Mouse (Mus musculus): ENCODE results near the gene Iqgap1. TPM values are rescaled to one million over a fixed set of nuclear protein-coding genes. Genes with fewer than 3 reads are reported as not detected.

Iqgap1 gene
- total and polyA plus RNA-seq, 3 experiments = 20.6 to 87.9 (median 58.8) TPM

- peaks cover 5 to 35% of the 10 kb centered on the region in 2 experiments for H3K4me1 ChIP-seq (ENCODE audit: control insufficient read depth in 1 of 2, insufficient read depth in 2 of 2, low read length in 2 of 2)
- no peaks in the 10 kb centered on the region for H3K9me3 ChIP-seq (replicated peaks; ENCODE audit: insufficient read depth, low read length)
- H3K36me3 ChIP-seq (ENCODE audit: control insufficient read depth in 1 of 2, insufficient read depth in 2 of 2, low read length in 2 of 2) = peaks cover 0 to 26% of the 10 kb centered on the region in 2 experiments; a peak in 2 of 4 replicates
- peak; percentile 75 for DNase-seq (ENCODE audit: low read depth, low spot score)
- H3K79me2 ChIP-seq (ENCODE audit: control insufficient read depth, insufficient read depth, low read length, poor library complexity) = peaks cover 16% of the 10 kb centered on the region
- H3K27ac ChIP-seq (ENCODE audit: control insufficient read depth, low read depth, low read length) = peak overlapping the region; percentile 60
- H3K27me3 ChIP-seq (ENCODE audit: control insufficient read depth in 1 of 2, insufficient read depth in 2 of 2, low read length in 2 of 2) = no peaks in the 10 kb centered on the region
- peak overlapping the region; percentile 53 for H3K9ac ChIP-seq (ENCODE audit: control insufficient read depth, low read depth, low read length, poor library complexity, severe bottlenecking)
- peak overlapping the region; percentile 25 to 26 for H3K4me3 ChIP-seq (ENCODE audit: control insufficient read depth in 1 of 2, insufficient read depth in 1 of 2, low read depth in 2 of 2, low read length in 2 of 2)
- peak in 1 of 2 experiments; percentile 16; a peak in 1 of 4 replicates for TF ChIP-seq EP300 (IDR thresholded peaks at IDR 0.05; ENCODE audit: low read depth in 1 of 2, low read length in 2 of 2)
- no peak for TF ChIP-seq MYB (IDR thresholded peaks at IDR 0.05; ENCODE audit: low read depth, low read length)
- no peak for TF ChIP-seq RAD21 (IDR thresholded peaks at IDR 0.05; ENCODE audit: low read depth, low read length)
- no peak for TF ChIP-seq USF2 (IDR thresholded peaks at IDR 0.05; ENCODE audit: borderline replicate concordance in 1 of 2, insufficient read depth in 1 of 2, low read depth in 1 of 2, low read length in 2 of 2)
- 0 out of 2 replicates have a peak, but pooled peaks have one; percentile 10 for TF ChIP-seq NELFE (IDR thresholded peaks at IDR 0.05; ENCODE audit: low read depth, low read length)
- 0 out of 2 replicates have a peak, but pooled peaks have one; percentile 13 for TF ChIP-seq HCFC1 (IDR thresholded peaks at IDR 0.05; ENCODE audit: low read depth, low read length)
- TF ChIP-seq GABPA (IDR thresholded peaks at IDR 0.05; ENCODE audit: low read depth, low read length) = no peak
- TF ChIP-seq TBP (IDR thresholded peaks at IDR 0.05; ENCODE audit: low read depth, low read length) = no peak
- TF ChIP-seq UBTF (IDR thresholded peaks at IDR 0.05; ENCODE audit: borderline replicate concordance, insufficient read depth, low read depth, low read length) = no peak
- no peak for TF ChIP-seq USF1 (IDR thresholded peaks at IDR 0.05; ENCODE audit: low read depth, low read length)
- TF ChIP-seq ZKSCAN1 (IDR thresholded peaks at IDR 0.05; ENCODE audit: low read depth, low read length) = no peak
- TF ChIP-seq MAX (IDR thresholded peaks at IDR 0.05; ENCODE audit: low read length) = no peak
- TF ChIP-seq NRF1 (IDR thresholded peaks at IDR 0.05; ENCODE audit: insufficient read depth, low read depth, low read length, poor library complexity, severe bottlenecking) = peak; percentile 41; the same call in 1 of the 2 replicates
- TF ChIP-seq BHLHE40 (IDR thresholded peaks at IDR 0.05; ENCODE audit: borderline replicate concordance, low read depth, low read length) = no peak
- no peak for TF ChIP-seq MAFK (IDR thresholded peaks at IDR 0.05; ENCODE audit: borderline replicate concordance, low read depth, low read length)
- TF ChIP-seq JUND (IDR thresholded peaks at IDR 0.05; ENCODE audit: low read depth, low read length) = no peak
- TF ChIP-seq ELF1 (IDR thresholded peaks at IDR 0.05; ENCODE audit: low read depth, low read length) = no peak
- no peak for TF ChIP-seq CHD1 (IDR thresholded peaks at IDR 0.05; ENCODE audit: low read depth, low read length)
- TF ChIP-seq POLR2AphosphoS2 (IDR thresholded peaks at IDR 0.05; ENCODE audit: low read length) = no peak; the same call in 1 of the 2 replicates
- TF ChIP-seq POLR2AphosphoS5 (IDR thresholded peaks at IDR 0.05; ENCODE audit: borderline replicate concordance, low read depth, low read length) = no peak
- no peak for TF ChIP-seq CHD2 (IDR thresholded peaks at IDR 0.05; ENCODE audit: low read length)
- no peak for TF ChIP-seq TAL1 (IDR thresholded peaks at IDR 0.05; ENCODE audit: low read length)
- peak; percentile 62 for TF ChIP-seq ZNF384 (IDR thresholded peaks at IDR 0.05; ENCODE audit: low read depth, low read length)
- TF ChIP-seq CTCF (IDR thresholded peaks at IDR 0.05 in 2 of 3, conservative IDR thresholded peaks at IDR 0.05 in 1 of 3; ENCODE audit: control insufficient read depth in 1 of 3, insufficient read depth in 1 of 3, low read depth in 2 of 3, low read length in 3 of 3, poor library complexity in 1 of 3, severe bottlenecking in 1 of 3) = no peak
- TF ChIP-seq MEF2A (IDR thresholded peaks at IDR 0.05; ENCODE audit: extremely low read depth, insufficient replicate concordance, low read depth, low read length, poor library complexity, severe bottlenecking) = no peak
- no peak for TF ChIP-seq SMC3 (IDR thresholded peaks at IDR 0.05; ENCODE audit: low read depth, low read length)
- TF ChIP-seq ETS1 (IDR thresholded peaks at IDR 0.05; ENCODE audit: low read depth, low read length) = peak; percentile 65; the same call in 1 of the 2 replicates
- TF ChIP-seq TCF12 (IDR thresholded peaks at IDR 0.05; ENCODE audit: low read depth, low read length) = 0 out of 2 replicates have a peak, but pooled peaks have one; percentile 14
- TF ChIP-seq POLR2A (IDR thresholded peaks at IDR 0.05; ENCODE audit: control insufficient read depth in 1 of 2, insufficient read depth in 1 of 2, low read depth in 1 of 2, low read length in 2 of 2, poor library complexity in 1 of 2) = no peak; a peak in 1 of 4 replicates
- no peak for TF ChIP-seq ZC3H11A (IDR thresholded peaks at IDR 0.05; ENCODE audit: low read depth, low read length)
- no peak for TF ChIP-seq KAT2A (conservative IDR thresholded peaks at IDR 0.05; ENCODE audit: low read depth, low read length)
- no peak for TF ChIP-seq GATA1 (IDR thresholded peaks at IDR 0.05; ENCODE audit: low read depth, low read length)
- 0 out of 2 replicates have a peak, but pooled peaks have one; percentile 48 for TF ChIP-seq SIN3A (IDR thresholded peaks at IDR 0.05; ENCODE audit: low read length)
- TF ChIP-seq E2F4 (IDR thresholded peaks at IDR 0.05; ENCODE audit: borderline replicate concordance, low read depth, low read length) = no peak
These were observed 43.3 kb downstream of the Iqgap1 start for GRCm38 (mm10) chr7:80782155-80783109.

All from MEL (cell line).